Mouse (Mus musculus) neural tube, embryonic 15.5 days (tissue): ENCODE measurements at regions not wholly inside any gene's neighbourhood (a gene's known extent, or its start where the extent isn't known, plus 50 kb on each side); places are given as distances from the start of the nearest gene placed in this dataset.

Source experiments
- ATAC-seq: fragments of 200-750 bp; cut with Nextera tagmentation; 2 replicates; pipeline ENCODE4 v1.8.0; 2017; ENCODE audit warnings: mild to moderate bottlenecking, moderate TSS enrichment, moderate library complexity; ENCODE audit not compliant: low FRiP score
- H3K27ac ChIP-seq: fragments of 300-500 bp; sonication (generic); replicated peaks from 2 replicates; pipeline ENCODE4 v1.5.1; 2015; ENCODE audit warnings: mild to moderate bottlenecking, inconsistent platforms
- H3K27me3 ChIP-seq: fragments of 300-500 bp; sonication (generic); replicated peaks from 2 replicates; pipeline ENCODE4 v1.6.1; 2015; ENCODE audit warnings: inconsistent platforms
- H3K36me3 ChIP-seq: fragments of 300-500 bp; sonication (generic); 2 replicates; pipeline ENCODE4 v1.6.1; 2015; ENCODE audit warnings: inconsistent platforms
- H3K4me1 ChIP-seq: fragments of 300-500 bp; sonication (generic); 2 replicates; pipeline ENCODE4 v1.6.1; 2015; ENCODE audit warnings: inconsistent platforms
- H3K4me2 ChIP-seq: fragments of 300-500 bp; sonication (generic); 2 replicates; pipeline ENCODE4 v1.6.1; 2015; ENCODE audit warnings: inconsistent platforms, mild to moderate bottlenecking, moderate library complexity
- H3K4me3 ChIP-seq: fragments of 300-500 bp; sonication (generic); replicated peaks from 2 replicates; pipeline ENCODE4 v1.5.1; 2015; ENCODE audit warnings: mild to moderate bottlenecking, inconsistent platforms
- H3K9ac ChIP-seq: fragments of 300-500 bp; sonication (generic); replicated peaks from 2 replicates; pipeline ENCODE4 v1.6.1; 2015; ENCODE audit warnings: mild to moderate bottlenecking, inconsistent platforms
- H3K9me3 ChIP-seq: fragments of 300-500 bp; sonication (generic); replicated peaks from 2 replicates; pipeline ENCODE4 v1.6.1; 2016; ENCODE audit warnings: inconsistent platforms
- WGBS: fragments of 180-500 bp; shearing (Covaris S2); methylation state at CpG from one replicate; pipeline ENCODE4 v1.1.7; 2015; ENCODE audit warnings: mixed read lengths; 5-methylcytosine and 5-hydroxymethylcytosine counted together

DNA sequence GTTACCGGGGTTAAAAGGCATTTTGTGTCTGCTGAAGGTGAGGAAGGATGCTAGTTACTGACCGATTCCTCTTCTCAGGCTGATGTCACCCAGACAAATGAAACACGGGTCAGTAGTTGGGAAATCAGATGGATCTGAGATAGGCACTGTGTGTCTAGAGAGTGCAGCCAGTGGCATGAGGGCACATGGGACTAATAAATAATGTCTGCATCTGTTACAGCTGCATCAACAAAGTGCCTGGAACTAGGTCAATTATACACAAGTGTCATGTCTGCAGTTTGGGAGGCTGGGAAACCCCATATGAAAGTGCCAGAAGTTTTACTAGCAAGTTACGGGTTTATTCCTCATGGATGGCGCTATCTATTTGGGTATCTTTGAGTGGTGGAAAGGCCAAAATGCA lies 68.8 kb downstream of the Cxcl12 start:
- ATAC-seq, result no peak
- H3K9me3 ChIP-seq, result no peaks in the 10 kb centered on the region
- no peaks in the 10 kb centered on the region for H3K4me1 ChIP-seq
- 83% methylated on average over 5 of the region's 5 CpGs for WGBS
- H3K9ac ChIP-seq, result no peak overlapping the region
- H3K36me3 ChIP-seq, result no peaks in the 10 kb centered on the region
- H3K4me2 ChIP-seq, result no peak overlapping the region
- no peak overlapping the region for H3K27ac ChIP-seq
- H3K4me3 ChIP-seq, result no peak overlapping the region
- H3K27me3 ChIP-seq, result no peaks in the 10 kb centered on the region

GRCm38 (mm10) chr6:117241206-117241605 lies 72.9 kb downstream of the Cxcl12 start:
- no peaks in the 10 kb centered on the region for H3K4me1 ChIP-seq
- WGBS, result 57% methylated on average over 3 of the region's 3 CpGs
- ATAC-seq, result no peak
- no peaks in the 10 kb centered on the region for H3K36me3 ChIP-seq
- H3K27me3 ChIP-seq, result no peaks in the 10 kb centered on the region
- no peaks in the 10 kb centered on the region for H3K9me3 ChIP-seq
- no peak overlapping the region for H3K4me2 ChIP-seq
- no peak overlapping the region for H3K27ac ChIP-seq
- no peak overlapping the region for H3K4me3 ChIP-seq
- no peak overlapping the region for H3K9ac ChIP-seq

DNA sequence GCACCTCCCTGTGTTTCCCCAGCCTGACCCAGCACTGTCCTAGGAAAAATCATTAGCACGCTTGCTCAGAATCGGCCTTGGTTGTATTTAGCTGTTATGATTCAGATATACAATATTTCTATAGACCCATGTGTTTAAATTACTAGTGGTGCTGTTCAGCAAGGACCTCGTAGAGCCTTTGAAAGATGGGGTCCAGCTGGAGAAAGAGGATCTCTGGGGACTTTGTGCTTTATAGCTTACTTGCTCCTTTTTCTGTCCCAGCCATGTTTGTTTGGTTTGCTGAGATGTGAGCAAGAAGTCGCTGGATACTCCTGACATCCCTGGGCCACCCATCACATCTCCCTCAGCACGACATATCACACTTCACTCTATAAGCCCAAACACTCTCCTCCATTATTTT lies 77.1 kb downstream of the Cxcl12 start:
- Histone ChIP-seq H3K36me3 (no peaks in the 10 kb centered on the region), H3K27me3 (no peaks in the 10 kb centered on the region), H3K9me3 (no peaks in the 10 kb centered on the region), H3K27ac (no peak overlapping the region), H3K9ac (no peak overlapping the region), H3K4me1 (no peaks in the 10 kb centered on the region), H3K4me3 (no peak overlapping the region), H3K4me2 (no peak overlapping the region)
- 92% methylated on average over 5 of the region's 5 CpGs for WGBS
- no peak for ATAC-seq

GRCm38 (mm10) chr6:117245849-117246248 lies 77.5 kb downstream of the Cxcl12 start:
- Histone ChIP-seq H3K27me3 (no peaks in the 10 kb centered on the region), H3K9ac (no peak overlapping the region), H3K4me3 (no peak overlapping the region), H3K9me3 (no peaks in the 10 kb centered on the region), H3K36me3 (no peaks in the 10 kb centered on the region), H3K4me1 (no peaks in the 10 kb centered on the region), H3K27ac (no peak overlapping the region), H3K4me2 (no peak overlapping the region)
- ATAC-seq, result no peak
- WGBS, result 87% methylated on average over 6 of the region's 6 CpGs

GRCm38 (mm10) chr6:117249230-117249921 lies 81.0 kb downstream of the Cxcl12 start:
- 82% methylated on average over 18 of the region's 18 CpGs for WGBS
- no peaks in the 10 kb centered on the region for H3K36me3 ChIP-seq
- H3K27ac ChIP-seq, result no peak overlapping the region
- no peak overlapping the region for H3K4me2 ChIP-seq
- no peak overlapping the region for H3K4me3 ChIP-seq
- no peaks in the 10 kb centered on the region for H3K4me1 ChIP-seq
- no peak overlapping the region for H3K9ac ChIP-seq
- ATAC-seq, result no peak
- H3K27me3 ChIP-seq, result no peaks in the 10 kb centered on the region
- no peaks in the 10 kb centered on the region for H3K9me3 ChIP-seq

DNA sequence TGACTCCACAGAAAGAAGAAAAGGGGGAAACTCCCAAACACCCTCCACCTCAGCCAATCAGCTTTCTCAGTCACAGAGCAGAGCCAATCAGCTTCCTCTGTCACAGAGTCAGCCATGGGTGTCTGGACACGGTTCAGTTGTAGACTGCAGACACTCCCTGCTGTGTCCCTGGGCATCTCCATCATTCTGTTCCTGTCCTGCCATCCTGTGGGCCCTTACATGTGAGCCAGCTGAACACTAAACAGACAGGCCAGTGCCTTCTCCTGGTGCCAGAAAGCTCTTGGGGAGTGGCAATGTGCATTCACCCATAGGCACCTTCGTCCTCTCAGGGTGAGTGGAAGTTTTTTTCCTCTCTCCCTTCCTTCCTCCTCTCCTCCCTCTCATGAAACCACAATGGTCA lies 81.7 kb downstream of the Cxcl12 start:
- H3K9me3 ChIP-seq, result no peaks in the 10 kb centered on the region
- H3K4me2 ChIP-seq, result no peak overlapping the region
- no peak overlapping the region for H3K4me3 ChIP-seq
- 0 out of 2 replicates have a peak, but pooled peaks cover 3% of the 10 kb centered on the region for H3K4me1 ChIP-seq
- H3K27ac ChIP-seq, result no peak overlapping the region
- WGBS, result 52% methylated on average over 2 of the region's 2 CpGs
- H3K9ac ChIP-seq, result no peak overlapping the region
- no peak for ATAC-seq
- no peaks in the 10 kb centered on the region for H3K36me3 ChIP-seq
- no peaks in the 10 kb centered on the region for H3K27me3 ChIP-seq

GRCm38 (mm10) chr6:117251383-117251925 lies 83.1 kb downstream of the Cxcl12 start:
- WGBS, result 82% methylated on average over 12 of the region's 12 CpGs
- H3K9me3 ChIP-seq, result no peaks in the 10 kb centered on the region

GRCm38 (mm10) chr6:117252361-117252760 lies 84.0 kb downstream of the Cxcl12 start:
- no peak overlapping the region for H3K4me2 ChIP-seq
- H3K9ac ChIP-seq, result no peak overlapping the region
- H3K9me3 ChIP-seq, result no peaks in the 10 kb centered on the region
- ATAC-seq, result no peak
- H3K27me3 ChIP-seq, result no peaks in the 10 kb centered on the region
- WGBS, result 89% methylated on average over 2 of the region's 2 CpGs
- no peaks in the 10 kb centered on the region for H3K36me3 ChIP-seq
- 0 out of 2 replicates have a peak, but pooled peaks cover 3% of the 10 kb centered on the region for H3K4me1 ChIP-seq
- H3K4me3 ChIP-seq, result no peak overlapping the region
- H3K27ac ChIP-seq, result no peak overlapping the region

More at GRCm38 (mm10) chr6:117251383-117251925, 83.1 kb downstream of the Cxcl12 start:
- Histone ChIP-seq H3K4me1 (0 out of 2 replicates have a peak, but pooled peaks cover 3% of the 10 kb centered on the region), H3K9ac (no peak overlapping the region), H3K4me3 (no peak overlapping the region), H3K27ac (no peak overlapping the region), H3K4me2 (no peak overlapping the region), H3K27me3 (no peaks in the 10 kb centered on the region), H3K36me3 (no peaks in the 10 kb centered on the region)
- ATAC-seq, result no peak

DNA sequence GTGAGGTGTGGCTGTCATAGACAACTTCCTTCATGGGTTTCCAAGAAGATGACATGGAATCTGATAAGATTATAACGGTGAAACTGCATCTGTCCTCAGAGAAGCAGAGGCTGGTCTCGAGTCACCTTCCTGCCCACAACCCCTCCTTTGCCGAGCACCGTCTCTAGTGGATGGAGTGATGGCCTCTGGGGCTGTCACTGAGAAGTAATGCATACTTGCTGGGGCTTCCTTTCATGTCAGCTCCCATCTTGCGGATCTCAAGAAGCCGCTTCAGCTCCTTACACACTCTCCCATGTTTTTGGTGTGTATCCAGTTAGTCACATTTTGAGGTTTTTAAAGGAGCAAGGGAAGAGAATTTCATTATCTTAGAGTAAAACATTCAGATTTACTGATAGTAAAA lies 84.7 kb downstream of the Cxcl12 start:
- Histone ChIP-seq H3K4me1 (0 out of 2 replicates have a peak, but pooled peaks cover 3% of the 10 kb centered on the region), H3K4me3 (no peak overlapping the region), H3K27me3 (no peaks in the 10 kb centered on the region), H3K36me3 (no peaks in the 10 kb centered on the region), H3K9me3 (no peaks in the 10 kb centered on the region), H3K4me2 (no peak overlapping the region), H3K27ac (no peak overlapping the region), H3K9ac (no peak overlapping the region)
- ATAC-seq, result no peak
- WGBS, result 93% methylated on average over 6 of the region's 6 CpGs

DNA sequence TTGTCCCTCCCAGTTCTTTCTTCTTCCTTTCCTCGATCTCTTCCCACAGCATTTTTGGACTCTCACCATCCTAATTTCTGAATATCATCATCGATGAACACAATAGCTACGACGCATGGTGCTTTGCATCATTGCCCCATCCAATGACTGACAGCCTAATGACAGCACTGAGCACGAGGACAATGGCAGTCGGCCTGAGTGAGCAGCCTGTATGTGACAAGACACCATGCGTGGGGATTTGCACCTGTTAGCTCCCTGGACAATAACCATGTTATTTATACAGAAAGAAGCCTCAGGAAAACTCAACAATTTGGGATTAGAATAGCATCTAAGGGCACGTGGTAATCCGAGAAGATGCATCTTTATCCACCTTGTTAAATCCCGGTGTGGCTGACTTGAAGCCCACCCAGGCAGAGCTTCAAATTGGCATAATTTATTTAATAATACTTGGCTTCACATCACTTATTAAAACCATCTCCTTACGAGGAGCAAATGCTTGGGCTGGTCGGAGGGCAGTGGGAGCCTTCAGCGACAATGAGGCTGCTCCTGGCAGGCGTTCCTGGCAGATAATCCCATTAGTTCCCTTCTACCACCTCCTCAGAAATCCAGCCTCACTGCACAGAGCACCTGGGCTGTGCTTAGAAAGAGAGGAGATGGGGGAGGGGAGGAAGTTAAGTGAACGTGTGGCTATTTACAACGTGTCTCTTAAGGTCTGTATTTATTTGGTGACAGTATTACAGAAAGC lies 85.4 kb downstream of the Cxcl12 start:
- ATAC-seq, result no peak

DNA sequence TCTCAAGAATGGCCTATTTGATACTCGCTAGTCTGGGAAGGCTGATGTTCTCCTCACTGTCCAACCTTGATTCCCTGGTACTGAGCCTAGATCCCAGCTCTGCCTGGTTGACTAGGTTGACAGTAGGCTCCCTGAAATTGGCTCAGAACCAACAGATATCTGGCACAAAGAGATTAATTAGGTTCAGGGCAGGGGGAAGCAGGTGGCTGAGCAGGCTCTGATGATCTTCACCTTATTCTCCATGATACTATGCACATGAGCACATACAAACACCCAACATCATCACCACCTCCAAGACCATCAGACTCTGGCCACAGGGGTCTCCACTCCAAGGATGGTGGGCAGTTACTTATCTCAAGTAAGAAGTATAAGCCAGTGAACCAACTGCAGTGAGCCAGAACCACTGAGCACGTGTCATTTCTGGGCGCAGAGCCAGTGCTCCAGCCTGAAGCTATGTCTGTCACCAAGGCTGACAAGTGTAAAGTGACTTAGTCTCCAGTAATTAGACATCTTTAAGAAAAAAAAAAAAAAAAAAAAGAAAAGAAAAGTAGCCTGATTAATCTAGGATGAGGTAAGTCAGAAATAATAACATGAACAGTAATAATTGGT lies 86.4 kb downstream of the Cxcl12 start:
- no peak overlapping the region for H3K27ac ChIP-seq
- H3K9ac ChIP-seq, result no peak overlapping the region
- H3K4me2 ChIP-seq, result no peak overlapping the region
- H3K27me3 ChIP-seq, result no peaks in the 10 kb centered on the region
- ATAC-seq, result no peak
- H3K4me3 ChIP-seq, result no peak overlapping the region
- H3K9me3 ChIP-seq, result no peaks in the 10 kb centered on the region
- WGBS, result 75% methylated on average over 3 of the region's 3 CpGs
- H3K36me3 ChIP-seq, result no peaks in the 10 kb centered on the region
- H3K4me1 ChIP-seq, result 0 out of 2 replicates have a peak, but pooled peaks cover 3% of the 10 kb centered on the region

More for the DNA sequence above, 85.4 kb downstream of the Cxcl12 start:
- no peak overlapping the region for H3K9ac ChIP-seq
- H3K4me1 ChIP-seq, result 0 out of 2 replicates have a peak, but pooled peaks cover 3% of the 10 kb centered on the region
- H3K36me3 ChIP-seq, result no peaks in the 10 kb centered on the region
- H3K27me3 ChIP-seq, result no peaks in the 10 kb centered on the region
- no peak overlapping the region for H3K4me3 ChIP-seq
- no peak overlapping the region for H3K27ac ChIP-seq
- no peaks in the 10 kb centered on the region for H3K9me3 ChIP-seq
- 57% methylated on average over 16 of the region's 16 CpGs for WGBS
- H3K4me2 ChIP-seq, result no peak overlapping the region
